Mouse (Mus musculus): ENCODE measurements at regions not wholly inside any gene's neighbourhood (a gene's known extent, or its start where the extent isn't known, plus 50 kb on each side); places are given as distances from the start of the nearest gene placed in this dataset.
"Not testable (repeated sequence)": the region's sequence is repeated elsewhere in the genome, so short reads cannot be mapped to it uniquely, and the experiment has no call there.

- DNase-seq (ENCODE audit: extremely low spot score in 1 of 2, low spot score in 1 of 2), result no peak
Observed at GRCm38 (mm10) chr10:111354607-111355006, 56.1 kb downstream of the Bbs10 start.

DNA sequence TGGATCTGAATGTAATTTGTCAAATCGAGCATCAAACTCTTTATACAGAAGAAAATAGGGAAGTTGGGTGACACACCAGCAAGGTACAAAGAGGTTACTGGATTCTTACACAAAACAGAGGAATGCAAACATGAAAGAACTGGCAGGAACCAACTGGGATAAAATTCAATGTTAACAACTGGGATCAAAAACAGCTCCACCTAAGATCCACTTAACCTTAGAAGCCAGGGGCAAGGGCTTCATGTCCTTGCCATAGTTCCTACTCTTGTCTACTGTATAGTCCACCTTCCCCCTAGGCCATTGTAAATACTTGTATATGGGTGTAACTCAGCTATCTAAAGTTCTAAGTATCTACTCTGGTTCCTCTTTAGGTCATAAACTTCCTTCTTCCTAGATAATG, 59.9 kb downstream of the Bbs10 start:
- not testable (repeated sequence) for DNase-seq (ENCODE audit: extremely low spot score in 1 of 2, low spot score in 1 of 2)

- DNase-seq (ENCODE audit: extremely low spot score in 1 of 2, low spot score in 1 of 2), result no peak
Observed at GRCm38 (mm10) chr10:111361749-111362435, 63.4 kb downstream of the Bbs10 start.

GRCm38 (mm10) chr10:111363729-111364617, 65.5 kb downstream of the Bbs10 start:
- no peak for DNase-seq (ENCODE audit: extremely low spot score in 1 of 2, low spot score in 1 of 2)

GRCm38 (mm10) chr10:111365011-111365410, 66.5 kb downstream of the Bbs10 start:
- no peak for DNase-seq (ENCODE audit: extremely low spot score in 1 of 2, low spot score in 1 of 2)

- DNase-seq (ENCODE audit: extremely low spot score in 1 of 2, low spot score in 1 of 2), result not testable (repeated sequence)
Observed at GRCm38 (mm10) chr10:111369046-111369445, 70.6 kb downstream of the Bbs10 start.

- DNase-seq (ENCODE audit: extremely low spot score in 1 of 2, low spot score in 1 of 2), result no peak
Observed at GRCm38 (mm10) chr10:111378047-111378618, 79.7 kb downstream of the Bbs10 start.

DNA sequence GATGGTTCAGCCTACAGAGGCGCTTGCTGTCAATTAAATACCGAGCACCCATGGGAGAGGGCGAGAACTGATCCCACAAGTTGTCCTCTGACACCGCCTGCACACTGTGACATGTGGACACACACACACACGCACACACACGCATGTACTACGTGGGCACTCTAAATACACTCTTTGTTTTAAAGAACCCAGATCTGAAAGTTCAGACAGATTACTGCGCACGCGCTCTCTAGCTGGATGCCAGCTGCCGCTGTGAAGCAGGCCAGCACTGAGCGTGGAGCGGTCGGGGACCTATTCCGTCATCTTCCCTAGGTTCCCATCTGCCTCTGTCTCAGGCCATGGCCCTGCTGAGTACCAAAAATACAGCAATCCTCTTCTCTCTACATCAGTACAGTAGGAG, 83.2 kb downstream of the Bbs10 start:
- DNase-seq (ENCODE audit: extremely low spot score in 1 of 2, low spot score in 1 of 2), result peak; percentile 17 to 54

DNA sequence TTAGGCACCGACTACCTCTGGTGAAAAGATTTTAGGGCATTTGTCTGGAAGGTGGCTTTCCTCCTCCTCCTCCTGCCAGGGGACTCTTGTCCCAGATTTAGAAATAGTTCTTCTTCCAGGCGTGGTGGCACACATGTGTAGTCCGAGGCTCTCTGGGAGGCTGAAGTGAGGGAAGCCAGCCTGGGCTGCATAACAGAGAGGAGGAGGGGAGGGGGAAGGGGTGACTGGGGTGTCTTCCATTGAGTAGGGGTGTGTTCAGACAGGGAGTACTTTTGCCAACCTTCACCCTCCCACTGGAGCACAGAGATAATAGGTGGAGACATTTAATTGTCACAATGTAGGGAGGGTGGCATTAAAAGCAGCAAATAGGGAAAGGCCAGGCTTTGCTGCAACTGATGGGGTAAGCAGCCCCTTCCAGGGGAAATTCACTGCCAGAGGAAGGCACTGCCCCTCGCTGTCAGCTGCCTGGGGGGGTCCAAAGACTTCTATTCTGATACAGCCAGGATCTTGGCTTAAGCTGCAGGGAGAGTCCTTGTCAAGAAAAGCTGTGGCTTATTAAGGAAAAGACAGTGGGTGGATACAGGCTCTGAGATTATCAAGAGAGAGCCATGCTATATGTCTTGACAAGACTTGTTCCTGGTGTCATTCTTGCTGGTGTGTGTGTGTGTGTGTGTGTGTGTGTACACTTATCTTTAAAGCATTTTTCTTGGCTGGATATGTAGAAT, 83.9 kb downstream of the Bbs10 start:
- no peak for DNase-seq (ENCODE audit: extremely low spot score in 1 of 2, low spot score in 1 of 2)

GRCm38 (mm10) chr10:111385561-111385960, 87.1 kb downstream of the Bbs10 start:
- DNase-seq (ENCODE audit: extremely low spot score in 1 of 2, low spot score in 1 of 2), result no peak

- DNase-seq (ENCODE audit: extremely low spot score in 1 of 2, low spot score in 1 of 2), result no peak
Observed at GRCm38 (mm10) chr10:111387869-111388538, 85.0 kb upstream of the Nap1l1 start.

DNA sequence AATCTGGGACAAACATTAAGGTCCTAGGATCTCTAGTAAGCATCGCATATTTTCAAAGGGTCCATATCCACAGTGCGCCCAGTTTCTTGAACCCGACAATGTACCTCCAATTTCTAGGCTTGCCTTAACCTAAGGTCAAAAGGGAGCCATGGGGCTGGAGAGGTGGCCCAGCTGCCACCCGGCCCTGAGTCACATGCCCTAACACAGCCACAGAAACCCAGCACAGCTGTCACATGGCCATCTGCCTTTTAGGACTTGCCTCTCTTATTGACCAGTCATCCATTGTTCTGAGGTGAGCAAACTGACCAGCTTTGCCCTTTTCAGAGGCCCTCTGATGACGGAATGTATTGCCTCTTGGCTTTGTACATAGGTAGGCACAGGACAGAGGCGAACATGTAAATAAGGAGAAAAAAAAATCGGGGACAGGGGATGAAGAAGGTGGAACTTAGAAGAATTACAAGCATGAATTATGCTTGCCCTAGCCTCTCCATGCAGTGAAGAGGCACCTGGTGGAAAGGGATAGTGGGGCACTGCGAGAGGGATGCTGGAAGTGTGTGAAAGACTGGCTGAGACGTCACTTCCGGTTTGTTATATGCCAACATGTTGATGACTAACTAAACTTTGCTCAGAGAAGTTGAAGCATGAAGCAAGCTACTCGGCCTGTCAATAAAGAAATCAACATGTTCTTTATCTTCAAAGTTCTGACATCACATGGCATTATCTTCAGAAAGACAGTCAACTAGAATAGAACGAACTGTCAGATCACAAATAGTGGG, 84.3 kb upstream of the Nap1l1 start:
- no peak for DNase-seq (ENCODE audit: extremely low spot score in 1 of 2, low spot score in 1 of 2)

GRCm38 (mm10) chr10:111389890-111390289, 83.1 kb upstream of the Nap1l1 start:
- DNase-seq (ENCODE audit: extremely low spot score in 1 of 2, low spot score in 1 of 2), result peak; percentile 57 to 70

DNA sequence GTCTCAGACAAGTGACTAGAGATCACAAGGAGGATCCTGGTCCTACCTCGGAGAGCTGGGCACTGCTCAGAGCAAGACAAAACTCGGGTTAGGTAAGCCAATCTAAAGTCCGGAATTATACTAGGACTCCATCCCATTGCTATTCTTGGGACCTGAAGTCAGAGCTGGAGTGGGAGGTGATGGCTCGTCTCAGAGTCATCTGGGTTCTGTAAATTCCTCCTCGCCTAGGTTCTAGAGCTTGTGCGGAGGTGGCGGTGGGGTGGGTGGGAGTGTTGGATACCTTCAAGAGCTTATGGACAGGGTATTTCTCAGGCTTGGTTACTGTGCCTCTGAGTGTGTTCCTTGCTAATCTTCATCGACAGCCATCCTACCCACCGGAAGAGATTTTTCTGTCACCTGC, 78.6 kb upstream of the Nap1l1 start:
- DNase-seq (ENCODE audit: extremely low spot score in 1 of 2, low spot score in 1 of 2), result no peak

- DNase-seq (ENCODE audit: extremely low spot score in 1 of 2, low spot score in 1 of 2), result no peak
Observed at GRCm38 (mm10) chr10:111405071-111405470, 68.0 kb upstream of the Nap1l1 start.

DNA sequence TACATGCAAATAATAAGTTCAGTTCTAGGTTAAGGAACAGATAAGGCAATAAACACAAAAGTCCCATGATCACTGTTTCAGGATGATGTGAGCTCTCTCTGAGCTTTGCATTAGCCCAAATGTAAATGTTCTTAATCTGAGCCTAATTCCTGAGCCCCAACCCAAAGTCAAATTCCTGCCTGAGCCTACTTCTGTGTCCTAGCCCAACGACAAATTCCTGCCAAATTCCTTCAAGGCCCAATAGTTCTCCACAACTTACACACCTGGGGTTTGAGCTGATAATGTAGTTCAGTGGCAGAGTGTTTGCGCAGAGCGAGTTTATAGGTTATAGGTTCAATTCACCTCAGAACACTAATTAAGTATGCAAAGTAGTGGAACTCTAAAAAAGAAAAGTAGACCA, 64.1 kb upstream of the Nap1l1 start:
- no peak for DNase-seq (ENCODE audit: extremely low spot score in 1 of 2, low spot score in 1 of 2)

DNA sequence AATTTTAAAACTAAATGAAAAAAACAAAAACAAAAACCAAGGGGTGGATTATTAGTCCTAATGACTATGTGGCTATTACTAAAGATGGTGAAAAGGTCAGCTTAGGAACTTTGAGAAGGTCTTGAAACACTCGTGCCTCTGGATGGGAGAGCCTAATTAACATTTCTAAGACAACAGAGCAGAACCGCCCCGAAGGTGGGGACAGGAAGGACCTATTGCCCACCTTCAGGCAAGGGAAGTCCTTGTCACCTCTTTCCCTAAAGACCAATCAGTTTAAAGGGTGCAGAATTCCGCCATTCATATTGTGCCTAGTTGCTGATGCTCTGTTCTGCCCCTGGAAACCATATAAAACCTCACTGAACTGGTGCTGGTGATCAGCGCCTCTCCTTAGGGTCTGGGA, 63.5 kb upstream of the Nap1l1 start:
- DNase-seq (ENCODE audit: extremely low spot score in 1 of 2, low spot score in 1 of 2), result no peak

GRCm38 (mm10) chr10:111410121-111410520, 62.9 kb upstream of the Nap1l1 start:
- no peak for DNase-seq (ENCODE audit: extremely low spot score in 1 of 2, low spot score in 1 of 2)

GRCm38 (mm10) chr10:111411533-111411932, 61.5 kb upstream of the Nap1l1 start:
- DNase-seq (ENCODE audit: extremely low spot score in 1 of 2, low spot score in 1 of 2), result no peak

Measured in layer of hippocampus, postnatal 25 days (tissue).